Mouse (Mus musculus) neural tube, embryonic 12.5 days (tissue): Measurements from ENCODE around the gene Gm8281. TPM values are rescaled to one million over a fixed set of nuclear protein-coding genes. Genes with fewer than 3 reads are reported as not detected.
"Not testable (repeated sequence)": the region's sequence is repeated elsewhere in the genome, so short reads cannot be mapped to it uniquely, and the experiment has no call there.

Experiments used
- ATAC-seq: fragments of 200-750 bp; cut with Nextera tagmentation; 2 replicates; pipeline ENCODE4 v1.8.0; 2017; ENCODE audit warnings: low read depth, mild to moderate bottlenecking, moderate TSS enrichment, moderate library complexity; ENCODE audit not compliant: low FRiP score
- H3K27ac ChIP-seq: fragments of 300-500 bp; sonication (generic); 2 replicates; pipeline ENCODE4 v1.5.1; 2016
- H3K27me3 ChIP-seq: fragments of 300-500 bp; sonication (generic); replicated peaks from 2 replicates; pipeline ENCODE4 v1.6.1; 2016; ENCODE audit warnings: mild to moderate bottlenecking
- H3K36me3 ChIP-seq: fragments of 300-500 bp; sonication (generic); 2 replicates; pipeline ENCODE4 v1.6.1; 2016; ENCODE audit warnings: mild to moderate bottlenecking
- H3K4me1 ChIP-seq: fragments of 300-500 bp; sonication (generic); 2 replicates; pipeline ENCODE4 v1.6.1; 2016
- H3K4me2 ChIP-seq: fragments of 300-500 bp; sonication (generic); replicated peaks from 2 replicates; pipeline ENCODE4 v1.6.1; 2016; ENCODE audit warnings: mild to moderate bottlenecking
- H3K4me3 ChIP-seq: fragments of 300-500 bp; sonication (generic); 2 replicates; pipeline ENCODE4 v1.5.1; 2016
- H3K9ac ChIP-seq: fragments of 300-500 bp; sonication (generic); 2 replicates; pipeline ENCODE4 v1.6.1; 2016; ENCODE audit warnings: mild to moderate bottlenecking
- H3K9me3 ChIP-seq: fragments of 300-500 bp; sonication (generic); 2 replicates; pipeline ENCODE4 v1.6.1; 2016; ENCODE audit warnings: mild to moderate bottlenecking
- WGBS: fragments of 180-500 bp; shearing (Covaris S2); methylation state at CpG from one replicate; pipeline ENCODE4 v1.1.7; 2016; 5-methylcytosine and 5-hydroxymethylcytosine counted together
- polyA plus RNA-seq: library from polyadenylated mRNA; unstranded; fragments of >200 nt; fragmentation: Nextera tagmentation; extraction: Ambion mirVana; gene quantifications from 2 replicates; pipeline ENCODE4 v1.2.1, GENCODE M21; 2016

Gm8281 gene
- polyA plus RNA-seq, result 3.8 and 4.5 TPM in 2 replicates

DNA sequence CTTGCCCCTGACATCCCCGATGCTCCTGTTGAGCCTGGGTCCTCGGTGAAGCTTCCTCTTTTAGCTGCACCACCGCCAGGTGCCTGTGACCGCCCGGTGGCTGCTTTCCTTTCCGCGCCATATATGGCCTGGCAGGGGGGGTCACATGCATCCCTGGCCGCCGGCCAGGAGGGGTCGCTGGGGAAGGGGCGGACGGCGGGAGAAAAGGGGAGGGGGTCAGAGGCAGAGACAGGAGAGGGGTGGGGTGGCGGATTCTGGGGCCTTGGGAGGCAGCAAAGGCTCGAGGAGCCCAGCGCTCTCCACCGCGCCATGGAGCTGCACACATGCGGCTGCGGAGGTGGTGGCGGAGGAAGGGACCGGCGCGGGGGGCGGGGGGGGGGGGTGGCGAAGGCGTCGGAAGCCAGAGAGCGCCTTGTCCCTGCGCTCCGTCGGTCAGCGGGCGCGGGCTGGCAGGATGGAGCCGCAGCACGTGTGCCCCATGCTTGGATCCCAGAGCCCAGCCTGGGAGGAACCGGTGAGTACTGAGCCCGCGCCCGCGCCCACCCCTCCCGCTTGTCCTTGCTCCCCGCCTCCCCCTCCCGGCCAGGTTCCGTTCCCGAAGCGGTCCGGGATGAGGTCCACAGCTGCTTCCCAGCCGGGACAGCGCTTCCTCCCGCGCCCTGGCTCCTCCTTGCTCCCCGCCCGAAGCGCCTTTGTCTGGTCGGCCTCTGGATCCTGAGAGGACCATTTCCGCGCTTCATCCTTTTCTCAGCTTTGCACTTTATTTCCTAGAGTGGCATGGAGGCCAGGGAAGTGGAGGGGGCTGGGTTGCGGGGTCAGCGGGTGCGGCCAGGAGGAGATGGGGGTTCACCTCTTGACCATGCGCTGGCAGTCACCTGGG is at the start of gene Gm8281:
TSS of gene Gm8281 (plus strand) at position 430 of the 880 bp plus-strand sequence.
- H3K27me3 ChIP-seq, H3K27ac ChIP-seq, ATAC-seq, H3K4me1 ChIP-seq, H3K36me3 ChIP-seq, H3K9me3 ChIP-seq: not testable (repeated sequence)
- Histone ChIP-seq H3K4me3 (peak within 1 kb of the TSS; percentile 44), H3K4me2 (peak within 1 kb of the TSS; percentile 66), H3K9ac (peak within 1 kb of the TSS; percentile 56)
- 2% methylated on average over 43 of the region's 63 CpGs for WGBS

GRCm38 (mm10) chr14:5050329-5050728 is 20.5 kb upstream of the Gm8281 start, which contains the start of gene 4930555G01Rik:
Gene 4930555G01Rik (plus strand): TSS chr14:5050629.
- not testable (repeated sequence) for H3K27ac ChIP-seq, H3K4me2 ChIP-seq
- no CpG with 5 or more reads among the region's 3 CpGs for WGBS

GRCm38 (mm10) chr14:5131219-5131618 is 60.4 kb downstream of the Gm8281 start, which contains the start of gene Gm8279:
Gene Gm8279 (plus strand): TSS chr14:5131519.
- not testable (repeated sequence) for H3K4me1 ChIP-seq, H3K4me3 ChIP-seq, H3K9me3 ChIP-seq, ATAC-seq, H3K27me3 ChIP-seq, H3K9ac ChIP-seq, H3K4me2 ChIP-seq, H3K36me3 ChIP-seq, H3K27ac ChIP-seq
- WGBS, result 79% methylated on average over 2 of the region's 2 CpGs

More at GRCm38 (mm10) chr14:5050329-5050728, 20.5 kb upstream of the Gm8281 start, which contains the start of gene 4930555G01Rik:
- not testable (repeated sequence) for ATAC-seq, H3K27me3 ChIP-seq, H3K9ac ChIP-seq, H3K9me3 ChIP-seq, H3K36me3 ChIP-seq, H3K4me3 ChIP-seq, H3K4me1 ChIP-seq

Other genes starting within 250 kb of the Gm8281 start
- not detected in 2 replicates for gene Gm3269, start 232.9 kb upstream of the Gm8281 start, polyA plus RNA-seq
- 1.5 and 2.4 TPM in 2 replicates for gene Gm3264, start 215.5 kb upstream of the Gm8281 start, polyA plus RNA-seq
- gene Gm3278, start 178.6 kb upstream of the Gm8281 start, polyA plus RNA-seq, result 0.16 TPM in 1 of 2 replicates, not detected in the other
- gene Gm8297, start 87.1 kb upstream of the Gm8281 start, polyA plus RNA-seq, result not detected in 2 replicates
- not detected in 2 replicates for gene Gm3298, start 55.1 kb upstream of the Gm8281 start, polyA plus RNA-seq
- gene 4930555G01Rik, start 20.4 kb upstream of the Gm8281 start, polyA plus RNA-seq, result not detected in 2 replicates
- gene Gm8279, start 60.5 kb downstream of the Gm8281 start, polyA plus RNA-seq, result not detected in 2 replicates
- gene Gm3317, start 93.5 kb downstream of the Gm8281 start, polyA plus RNA-seq, result not detected in 2 replicates
- not detected in 2 replicates for gene Gm8271, start 114.8 kb downstream of the Gm8281 start, polyA plus RNA-seq
- gene Gm3526, start 189.5 kb downstream of the Gm8281 start, polyA plus RNA-seq, result not detected in 2 replicates